Mouse (Mus musculus) E14TG2a.4 (cell line): ENCODE measurements around the gene Fbxw7.
"Not testable (repeated sequence)": the region's sequence is repeated elsewhere in the genome, so short reads cannot be mapped to it uniquely, and the experiment has no call there.

ENCODE experiments used
- H3K27me3 ChIP-seq: 2 replicates; pipeline ENCODE4 v1.6.1; 2014; ENCODE audit warnings: low read length, control low read depth; ENCODE audit not compliant: insufficient read depth
- H3K36me3 ChIP-seq: 2 replicates; pipeline ENCODE4 v1.6.1; 2014; ENCODE audit warnings: low read length, control low read depth; ENCODE audit not compliant: insufficient read depth
- H3K4me1 ChIP-seq: replicated peaks from 2 replicates; pipeline ENCODE4 v1.6.1; 2014; ENCODE audit warnings: low read depth, low read length, control low read depth
- H3K4me3 ChIP-seq: replicated peaks from 2 replicates; pipeline ENCODE4 v1.5.1; 2014; ENCODE audit warnings: mild to moderate bottlenecking, low read length
- H3K9me3 ChIP-seq: 2 replicates; pipeline ENCODE4 v1.6.1; 2014; ENCODE audit warnings: low read length, control low read depth
- CTCF ChIP-seq: conservative IDR thresholded peaks from 2 replicates; pipeline ENCODE4 v1.5.1; 2014; ENCODE audit warnings: low read length
- NANOG ChIP-seq: IDR thresholded peaks from 2 replicates; pipeline ENCODE4 v1.6.1; 2014; ENCODE audit warnings: borderline replicate concordance, low read length, mixed read lengths
- POU5F1 ChIP-seq: IDR thresholded peaks from 2 replicates; pipeline ENCODE4 v1.6.1; 2014; ENCODE audit warnings: low read length, borderline replicate concordance

Fbxw7 gene

DNA sequence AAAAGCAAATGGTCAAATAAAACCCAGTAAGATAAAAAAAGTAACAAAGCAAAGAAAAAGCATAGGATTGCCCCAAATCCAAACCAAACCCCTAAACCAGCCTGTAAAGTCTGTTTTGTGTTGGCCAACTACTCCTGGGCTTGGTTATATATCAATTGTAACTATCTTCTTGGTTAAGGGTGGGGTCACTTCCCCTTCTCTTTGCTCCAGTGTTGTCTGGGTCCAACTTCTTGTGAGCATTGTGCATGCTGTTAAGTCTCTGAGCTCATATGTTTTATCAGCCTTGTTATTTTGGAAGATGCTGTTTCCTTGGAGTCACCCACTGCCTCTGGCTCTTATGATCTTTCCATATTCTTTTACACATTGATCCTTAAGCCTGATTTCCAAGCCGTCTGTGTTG is 39.4 kb downstream of the Fbxw7 start:
- TF ChIP-seq NANOG (no peak), CTCF (no peak), POU5F1 (no peak)
- H3K27me3 ChIP-seq = no peaks in the 10 kb centered on the region
- H3K9me3 ChIP-seq = no peaks in the 10 kb centered on the region
- no peaks in the 10 kb centered on the region; the same call in 1 of the 2 replicates for H3K36me3 ChIP-seq
- peaks cover 52% of the 10 kb centered on the region for H3K4me1 ChIP-seq
- H3K4me3 ChIP-seq = no peak overlapping the region

DNA sequence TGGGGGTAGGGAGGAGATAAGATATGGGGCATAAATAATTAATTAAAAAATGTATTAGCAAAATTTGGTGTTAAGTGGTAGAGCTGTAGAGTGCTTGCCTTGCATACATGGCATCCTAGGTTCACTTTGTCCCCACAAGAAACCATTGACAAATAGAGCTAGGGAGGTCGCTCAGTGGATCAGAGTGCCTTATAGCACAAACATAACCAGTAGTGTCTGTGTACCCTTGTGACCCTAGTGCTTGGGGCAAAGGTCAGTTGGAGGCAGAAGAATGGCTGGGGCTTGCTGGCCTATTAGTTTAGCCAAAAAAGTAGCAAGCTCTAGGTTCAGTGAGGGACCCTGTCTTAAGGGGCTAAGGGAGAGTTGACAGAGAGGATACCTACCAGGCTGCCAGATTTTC is 45.6 kb downstream of the Fbxw7 start:
- Histone ChIP-seq H3K4me3 (no peak overlapping the region), H3K9me3 (no peaks in the 10 kb centered on the region), H3K27me3 (no peaks in the 10 kb centered on the region), H3K4me1 (peaks cover 7% of the 10 kb centered on the region), H3K36me3 (peaks cover 8% of the 10 kb centered on the region; the same call in 1 of the 2 replicates)
- TF ChIP-seq POU5F1 (no peak), CTCF (no peak), NANOG (no peak)

DNA sequence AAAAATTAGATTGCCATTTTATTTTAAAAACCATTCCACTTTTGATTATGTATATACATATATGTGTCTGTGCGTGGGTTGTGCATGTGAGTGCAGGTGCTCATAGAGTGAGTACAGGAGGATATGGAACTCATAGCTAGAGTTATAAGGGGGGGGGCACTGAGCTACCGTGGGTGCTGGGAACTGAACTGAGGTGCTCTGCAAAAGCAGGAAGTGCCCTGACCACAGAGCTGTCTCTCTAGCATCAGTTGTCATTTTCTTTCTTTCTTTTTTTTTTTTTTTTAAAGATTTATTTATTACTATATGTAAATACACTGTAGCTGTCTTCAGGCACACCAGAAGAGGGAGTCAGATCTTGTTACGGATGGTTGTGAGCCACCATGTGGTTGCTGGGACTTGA is 46.7 kb downstream of the Fbxw7 start:
- not testable (repeated sequence) for H3K4me3 ChIP-seq, H3K4me1 ChIP-seq, H3K36me3 ChIP-seq, H3K27me3 ChIP-seq, H3K9me3 ChIP-seq

DNA sequence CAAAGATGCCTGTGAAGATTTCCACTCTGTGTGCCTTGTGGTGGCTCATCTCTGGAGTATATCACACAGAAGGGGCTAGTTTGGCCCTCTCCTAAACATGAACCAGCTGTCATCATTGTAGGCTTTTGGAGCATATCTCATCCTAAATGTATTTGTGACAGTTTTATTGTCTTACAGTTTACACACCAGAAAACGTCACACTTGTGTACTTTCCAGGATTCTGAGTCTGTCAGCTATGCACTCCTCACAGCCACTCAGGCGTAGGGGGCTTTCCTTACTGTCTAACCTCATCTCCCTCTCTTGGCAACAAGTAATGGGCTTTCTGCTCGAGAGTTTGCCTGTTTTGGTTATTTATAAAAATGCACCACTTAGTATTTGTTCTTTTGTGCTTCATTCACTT is 50.6 kb downstream of the Fbxw7 start:
- peaks cover 14% of the 10 kb centered on the region; the same call in 1 of the 2 replicates for H3K4me1 ChIP-seq
- no peak overlapping the region for H3K4me3 ChIP-seq
- H3K9me3 ChIP-seq = no peaks in the 10 kb centered on the region
- H3K36me3 ChIP-seq = peaks cover 12% of the 10 kb centered on the region
- no peaks in the 10 kb centered on the region for H3K27me3 ChIP-seq
- no peak for TF ChIP-seq NANOG
- TF ChIP-seq POU5F1 = no peak
- TF ChIP-seq CTCF = no peak

DNA sequence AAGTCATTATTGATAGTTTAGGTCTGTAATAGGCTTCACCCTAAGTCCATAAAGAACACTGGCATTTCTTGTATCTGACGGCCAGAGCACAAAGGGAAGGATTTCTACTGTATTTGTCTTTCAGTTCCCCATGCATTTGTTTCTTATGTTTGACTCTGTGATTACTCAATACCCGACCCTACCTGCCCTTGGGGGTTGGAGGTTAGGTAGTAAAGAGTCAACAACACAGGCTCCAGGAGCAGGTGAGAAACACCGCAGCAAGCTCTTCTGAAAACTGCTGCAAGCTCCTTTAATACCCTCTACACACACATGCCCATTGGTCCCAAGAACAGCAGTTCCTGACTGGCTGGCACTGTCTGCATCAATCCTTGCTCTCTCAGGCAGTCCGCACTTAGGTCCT is 51.8 kb downstream of the Fbxw7 start:
- H3K4me1 ChIP-seq = peaks cover 14% of the 10 kb centered on the region; the same call in 1 of the 2 replicates
- H3K36me3 ChIP-seq = peaks cover 17% of the 10 kb centered on the region
- H3K4me3 ChIP-seq = no peak overlapping the region
- no peaks in the 10 kb centered on the region for H3K9me3 ChIP-seq
- no peaks in the 10 kb centered on the region for H3K27me3 ChIP-seq
- TF ChIP-seq NANOG = no peak

DNA sequence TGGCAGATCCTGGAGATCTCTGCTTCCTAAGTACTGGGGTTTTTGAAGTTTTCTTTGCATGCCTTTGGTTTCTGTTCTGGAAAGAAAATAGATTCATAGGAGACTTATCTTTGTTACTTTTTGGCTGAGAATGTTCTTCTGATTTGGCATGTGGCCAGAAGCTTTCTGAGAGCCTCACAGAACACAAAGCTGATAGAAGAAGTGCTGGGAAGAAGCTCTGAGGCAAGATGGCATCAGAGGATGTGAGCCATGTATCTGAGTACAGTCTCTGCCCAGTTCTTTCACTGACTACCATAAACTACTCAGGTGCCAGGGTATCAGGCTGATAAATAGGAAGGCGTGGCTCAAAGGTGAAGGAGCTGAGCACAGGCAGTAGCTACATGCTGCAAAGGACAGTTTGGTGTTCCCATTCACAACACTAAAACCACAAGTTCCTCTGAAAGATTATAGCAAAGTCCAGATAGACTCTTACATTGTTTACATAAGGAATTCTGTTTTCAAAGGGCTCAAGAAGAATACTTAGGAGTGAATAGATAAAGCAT is 52.4 kb downstream of the Fbxw7 start:
- Histone ChIP-seq H3K27me3 (no peaks in the 10 kb centered on the region), H3K36me3 (peaks cover 17% of the 10 kb centered on the region), H3K4me3 (no peak overlapping the region), H3K4me1 (peaks cover 14% of the 10 kb centered on the region; the same call in 1 of the 2 replicates), H3K9me3 (no peaks in the 10 kb centered on the region)
- TF ChIP-seq POU5F1 (no peak), CTCF (no peak), NANOG (no peak)

DNA sequence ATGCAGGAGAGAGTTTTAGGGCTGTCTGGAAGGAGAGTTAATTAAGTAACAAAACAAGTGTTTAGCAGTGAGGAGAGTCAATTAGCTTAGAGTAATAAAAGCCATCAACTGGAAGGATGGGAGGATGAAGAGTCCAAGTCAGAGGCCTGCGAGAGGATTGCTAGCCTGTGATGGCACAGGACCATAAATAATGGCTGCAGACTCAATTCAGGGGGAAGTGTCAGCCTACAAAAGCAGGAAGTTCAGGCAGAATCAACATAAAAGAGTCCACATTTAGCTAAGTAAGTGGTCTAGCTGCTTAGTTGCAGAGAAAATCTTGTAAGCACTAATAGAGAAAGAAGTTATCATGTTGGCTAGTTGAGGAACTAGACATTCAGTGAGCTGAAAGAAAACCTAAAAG is 52.9 kb downstream of the Fbxw7 start:
- no peaks in the 10 kb centered on the region for H3K9me3 ChIP-seq
- H3K4me1 ChIP-seq = peaks cover 14% of the 10 kb centered on the region; the same call in 1 of the 2 replicates
- H3K27me3 ChIP-seq = no peaks in the 10 kb centered on the region
- TF ChIP-seq CTCF (no peak), POU5F1 (no peak), NANOG (no peak)
- H3K36me3 ChIP-seq = peaks cover 17% of the 10 kb centered on the region
- no peak overlapping the region for H3K4me3 ChIP-seq

DNA sequence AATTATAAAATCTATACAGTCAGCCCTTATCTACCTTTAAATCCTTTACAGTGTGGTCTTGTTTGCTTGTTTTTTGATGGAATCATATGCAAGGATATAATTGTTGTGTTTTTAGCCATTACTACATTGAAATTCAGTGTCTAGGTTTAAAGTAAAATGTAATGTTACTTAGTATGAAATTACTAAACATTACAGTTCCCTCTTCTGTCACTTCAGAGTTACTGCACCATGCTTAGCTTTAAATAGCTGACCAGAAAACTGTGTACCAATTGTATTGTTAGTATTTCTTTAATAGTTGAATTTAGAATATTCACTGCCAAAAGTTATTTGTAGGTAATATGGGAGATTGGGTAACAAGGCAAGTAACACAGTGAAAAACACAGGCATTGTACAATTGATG is 55.1 kb downstream of the Fbxw7 start:
- H3K36me3 ChIP-seq = peaks cover 9% of the 10 kb centered on the region; the same call in 1 of the 2 replicates
- peaks cover 18% of the 10 kb centered on the region for H3K4me1 ChIP-seq
- no peak overlapping the region for H3K4me3 ChIP-seq
- TF ChIP-seq CTCF = 0 out of 2 replicates have a peak, but pooled peaks have one; percentile 3
- no peak for TF ChIP-seq POU5F1
- no peaks in the 10 kb centered on the region for H3K9me3 ChIP-seq
- no peaks in the 10 kb centered on the region for H3K27me3 ChIP-seq

DNA sequence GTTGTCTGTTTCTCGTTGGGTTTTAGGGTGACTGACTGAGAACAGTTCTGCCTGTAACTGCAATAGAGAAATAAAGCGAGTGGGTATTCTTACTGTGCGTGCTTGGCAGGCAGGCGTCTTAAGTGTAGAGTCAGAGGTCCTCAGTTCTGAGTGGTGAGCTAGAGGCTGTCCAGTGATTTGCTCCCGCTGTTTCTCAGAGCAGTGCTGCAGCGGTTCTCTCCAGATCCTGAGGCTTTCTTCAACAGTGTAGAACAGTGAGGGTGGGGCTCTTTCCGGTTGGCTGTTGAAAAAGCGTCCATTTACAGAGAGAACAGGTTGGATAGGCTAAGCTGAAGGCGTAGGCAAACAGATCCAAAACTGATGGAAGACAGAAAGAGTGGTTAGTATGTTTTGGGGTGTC is 60.2 kb downstream of the Fbxw7 start:
- H3K27me3 ChIP-seq = no peaks in the 10 kb centered on the region
- no peak overlapping the region for H3K4me3 ChIP-seq
- no peaks in the 10 kb centered on the region for H3K9me3 ChIP-seq
- H3K36me3 ChIP-seq = 0 out of 2 replicates have a peak, but pooled peaks cover 5% of the 10 kb centered on the region
- TF ChIP-seq POU5F1 (no peak), CTCF (no peak), NANOG (no peak)
- peaks cover 12% of the 10 kb centered on the region for H3K4me1 ChIP-seq
